Mouse (Mus musculus): Measurements from ENCODE around the gene Casc3.
"Not testable (repeated sequence)": the region's sequence is repeated elsewhere in the genome, so short reads cannot be mapped to it uniquely, and the experiment has no call there.

The Casc3 gene

DNA sequence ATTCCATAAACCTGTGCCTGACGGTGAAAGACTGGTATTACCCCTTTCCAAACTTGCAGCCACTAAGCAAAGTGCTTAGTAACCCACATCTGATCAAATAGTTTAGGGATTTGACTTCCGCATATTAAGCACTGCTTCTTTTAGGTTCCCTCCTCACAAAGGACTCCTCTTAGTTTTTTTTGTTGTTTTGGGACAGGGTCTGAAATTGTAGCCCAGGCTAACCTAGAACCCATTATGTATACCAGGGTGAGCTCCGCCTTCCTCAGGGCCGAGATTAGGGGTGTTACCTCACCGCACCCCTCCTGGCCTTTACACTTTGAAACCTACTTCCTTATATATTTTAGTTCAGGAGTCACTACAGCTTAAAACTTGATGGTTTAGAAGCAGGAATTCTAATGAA lies 14.9 kb upstream of the Casc3 start:
- DNase-seq (ENCODE audit: low spot score in 2 of 2), result no peak

GRCm38 (mm10) chr11:98790631-98791205 lies 14.0 kb upstream of the Casc3 start:
- DNase-seq (ENCODE audit: low spot score in 2 of 2), result no peak

- no peak for DNase-seq (ENCODE audit: low spot score in 2 of 2)
Measured at GRCm38 (mm10) chr11:98791448-98791847, 13.3 kb upstream of the Casc3 start.

- DNase-seq (ENCODE audit: low spot score in 2 of 2), result no peak
Measured at GRCm38 (mm10) chr11:98792081-98792480, 12.6 kb upstream of the Casc3 start.

GRCm38 (mm10) chr11:98794469-98795014 lies 10.2 kb upstream of the Casc3 start:
- peak; percentile 78 to 80 for DNase-seq (ENCODE audit: low spot score in 2 of 2)

- DNase-seq (ENCODE audit: low spot score in 2 of 2), result peak; percentile 86
Measured at GRCm38 (mm10) chr11:98795015-98795713, 9.5 kb upstream of the Casc3 start, which contains the start of gene Msl1. Gene Msl1 (plus strand): TSS chr11:98795516.

- no peak for DNase-seq (ENCODE audit: low spot score in 2 of 2)
Measured at GRCm38 (mm10) chr11:98795714-98796514, 8.8 kb upstream of the Casc3 start.

GRCm38 (mm10) chr11:98796515-98797216 lies 8.0 kb upstream of the Casc3 start:
- DNase-seq (ENCODE audit: low spot score in 2 of 2), result peak; percentile 77 to 81

GRCm38 (mm10) chr11:98797306-98797705 lies 7.4 kb upstream of the Casc3 start:
- DNase-seq (ENCODE audit: low spot score in 2 of 2), result no peak

- no peak for DNase-seq (ENCODE audit: low spot score in 2 of 2)
Measured at GRCm38 (mm10) chr11:98797909-98798308, 6.8 kb upstream of the Casc3 start.

GRCm38 (mm10) chr11:98808417-98808816 lies 3.7 kb downstream of the Casc3 start:
- DNase-seq (ENCODE audit: low spot score in 2 of 2), result no peak

- peak; percentile 99 for DNase-seq (ENCODE audit: low spot score in 2 of 2)
Measured at GRCm38 (mm10) chr11:98809457-98810290, 5.0 kb downstream of the Casc3 start.

- no peak for DNase-seq (ENCODE audit: low spot score in 2 of 2)
Measured at GRCm38 (mm10) chr11:98810686-98811085, 6.0 kb downstream of the Casc3 start.

DNA sequence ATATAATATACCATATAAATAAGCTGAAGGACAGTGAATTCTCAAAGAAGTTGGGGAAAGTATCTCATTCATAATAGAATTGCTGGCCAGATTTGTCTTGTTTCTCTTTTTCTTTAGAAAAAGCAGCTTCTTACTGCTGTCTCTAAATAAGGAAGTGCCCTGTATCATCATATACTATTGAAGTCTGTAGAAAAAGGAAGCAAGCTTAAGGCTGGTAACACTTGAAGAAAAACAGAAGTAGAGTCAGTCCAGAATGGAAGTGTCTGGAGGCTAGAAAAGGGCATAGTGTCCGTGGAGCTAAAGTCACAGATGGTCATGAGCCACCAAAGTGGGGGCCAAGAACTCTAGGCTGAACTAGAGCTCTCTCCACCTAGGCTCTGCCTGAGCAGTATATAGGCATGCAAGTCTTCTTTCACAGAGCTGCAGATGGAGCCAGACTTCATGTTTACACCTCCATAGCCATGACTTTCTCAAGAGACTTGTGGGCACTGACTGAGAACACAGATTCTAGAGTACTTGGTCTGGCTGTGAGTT lies 12.1 kb downstream of the Casc3 start:
- DNase-seq (ENCODE audit: low spot score in 2 of 2), result no peak

DNA sequence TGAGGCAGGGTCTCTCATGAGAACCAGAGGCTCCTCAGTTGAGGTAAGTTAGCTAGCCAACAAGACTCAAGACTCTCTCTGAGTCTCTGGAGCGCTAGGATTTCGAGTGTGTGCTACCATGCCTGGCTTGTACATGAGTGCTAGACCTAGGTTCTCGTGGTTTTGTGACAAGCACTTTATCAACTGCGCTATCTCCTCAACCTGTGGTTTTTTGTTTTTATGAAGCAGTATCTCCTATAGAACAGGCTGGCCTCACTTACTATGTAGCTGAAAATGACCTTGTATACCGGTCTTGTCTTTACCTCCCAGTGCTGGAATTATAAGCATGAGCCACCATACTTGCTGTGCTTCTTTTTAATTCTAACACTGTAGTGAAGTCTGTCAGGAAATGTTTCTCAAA lies 16.3 kb downstream of the Casc3 start:
- no peak for DNase-seq (ENCODE audit: low spot score in 2 of 2)

- DNase-seq (ENCODE audit: low spot score in 2 of 2), result not testable (repeated sequence)
Measured at GRCm38 (mm10) chr11:98826071-98826470, 21.4 kb downstream of the Casc3 start.

DNA sequence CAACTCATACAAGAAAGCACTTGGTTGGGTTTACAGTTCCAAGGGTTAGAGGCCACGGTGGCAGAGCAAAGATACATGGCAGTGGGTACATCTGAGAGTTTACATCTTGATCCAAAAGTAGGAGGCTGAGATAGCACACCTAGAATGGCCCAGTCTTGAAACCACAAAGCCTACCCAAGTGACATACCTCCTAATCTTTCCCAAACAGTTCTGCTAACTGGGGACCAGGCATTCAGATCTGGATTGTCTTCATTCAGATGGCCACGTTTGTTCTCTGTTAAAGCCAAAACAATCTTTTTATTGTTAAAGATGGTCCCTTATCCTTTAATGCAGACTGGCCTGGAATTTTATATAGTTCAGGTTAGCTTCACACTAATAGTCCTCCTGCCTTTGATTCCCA lies 23.2 kb downstream of the Casc3 start:
- no peak for DNase-seq (ENCODE audit: low spot score in 2 of 2)

DNA sequence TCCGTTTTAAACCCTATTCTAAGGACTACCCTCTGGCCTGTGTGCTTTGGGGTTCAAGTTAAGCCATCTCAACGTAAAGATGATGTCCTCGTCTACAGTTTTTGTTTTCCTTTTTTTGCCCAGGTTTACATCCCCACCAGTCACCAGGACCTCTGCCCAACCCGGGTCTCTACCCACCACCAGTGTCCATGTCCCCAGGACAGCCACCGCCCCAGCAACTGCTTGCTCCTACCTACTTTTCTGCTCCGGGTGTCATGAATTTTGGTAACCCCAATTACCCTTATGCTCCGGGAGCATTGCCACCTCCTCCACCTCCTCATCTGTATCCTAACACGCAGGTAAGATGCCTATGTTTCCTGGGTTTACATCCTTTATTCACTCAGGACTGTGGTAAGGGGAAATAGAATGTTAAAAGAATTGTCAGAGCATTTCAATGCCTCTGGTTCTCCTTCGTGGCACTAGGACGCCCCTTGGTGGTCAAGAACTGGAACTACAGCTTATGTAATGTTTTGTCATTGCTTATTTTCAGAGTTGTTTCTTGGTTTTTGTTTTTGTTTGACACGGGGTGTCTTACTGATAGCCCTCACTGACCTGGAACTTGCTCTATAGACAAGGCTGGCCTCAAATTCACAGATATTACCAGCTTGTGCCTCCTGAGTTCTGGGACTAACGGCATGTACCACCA lies 24.5 kb downstream of the Casc3 start:
- DNase-seq (ENCODE audit: low spot score in 2 of 2), result no peak

DNA sequence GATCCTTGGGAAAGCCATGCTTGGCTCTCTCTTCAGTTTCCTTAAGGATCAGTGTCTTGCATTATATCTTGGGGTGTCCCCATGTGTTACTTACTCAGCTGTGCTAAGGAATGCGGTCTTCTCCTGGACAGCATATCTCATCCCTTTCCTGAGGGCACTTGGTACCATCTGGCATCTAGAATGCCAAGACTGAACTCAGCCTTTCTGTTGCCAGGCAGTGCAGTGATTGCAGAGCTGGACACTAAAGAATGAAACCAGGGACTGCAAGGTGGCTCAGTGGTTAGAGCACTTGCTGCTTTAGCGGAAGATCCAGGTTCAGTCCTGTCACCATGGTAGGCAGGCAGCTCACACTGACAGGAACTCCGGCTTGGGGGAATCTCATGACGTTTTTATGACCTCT lies 25.2 kb downstream of the Casc3 start:
- DNase-seq (ENCODE audit: low spot score in 2 of 2), result no peak

DNA sequence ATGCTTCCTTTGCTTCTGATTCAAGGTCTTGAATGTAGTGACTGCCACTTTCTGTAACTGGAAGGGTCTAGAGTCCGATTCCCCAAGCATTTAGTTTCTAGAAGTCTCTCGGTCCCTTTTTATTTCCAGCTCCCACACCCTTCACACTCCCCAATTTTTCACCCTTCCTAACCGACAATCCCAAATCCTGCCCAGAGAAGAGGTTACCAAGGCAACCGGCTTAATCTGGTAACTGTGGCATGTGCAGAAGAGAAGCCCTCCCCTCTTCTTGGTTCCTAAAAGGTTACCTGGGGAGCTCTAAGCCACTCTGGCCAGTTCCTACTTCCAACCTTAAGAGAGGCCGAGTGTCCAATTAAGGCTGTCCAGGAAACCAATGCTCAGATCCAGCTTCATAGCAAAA lies 30.6 kb downstream of the Casc3 start:
- peak in 1 of 2 experiments; percentile 19 for DNase-seq (ENCODE audit: low spot score in 2 of 2)
